Mouse (Mus musculus) hindbrain, embryonic 10.5 days (tissue): ENCODE data around the gene Myom1. TPM values are rescaled to one million over a fixed set of nuclear protein-coding genes. Genes with fewer than 3 reads are reported as not detected.

ENCODE experiments used
- DNase-seq: peaks from one replicate; pipeline ENCODE4 v3.0.0-alpha.2; 2017; ENCODE audit warnings: low spot score
- H3K27ac ChIP-seq: fragments of 300-500 bp; sonication (generic); 2 replicates; pipeline ENCODE4 v1.5.1; 2016; ENCODE audit warnings: mild to moderate bottlenecking, moderate library complexity
- H3K27me3 ChIP-seq: fragments of 300-500 bp; sonication (generic); 2 replicates; pipeline ENCODE4 v1.6.1; 2016; ENCODE audit warnings: mild to moderate bottlenecking; ENCODE audit not compliant: poor library complexity, insufficient read depth, severe bottlenecking
- H3K36me3 ChIP-seq: fragments of 300-500 bp; sonication (generic); 2 replicates; pipeline ENCODE4 v1.6.1; 2016; ENCODE audit warnings: mild to moderate bottlenecking, moderate library complexity
- H3K4me1 ChIP-seq: fragments of 300-500 bp; sonication (generic); replicated peaks from 2 replicates; pipeline ENCODE4 v1.6.1; 2016; ENCODE audit warnings: mild to moderate bottlenecking
- H3K4me3 ChIP-seq: fragments of 300-500 bp; sonication (generic); 2 replicates; pipeline ENCODE4 v1.5.1; 2016; ENCODE audit warnings: mild to moderate bottlenecking, moderate library complexity
- H3K9me3 ChIP-seq: fragments of 300-500 bp; sonication (generic); 2 replicates; pipeline ENCODE4 v1.6.1; 2016; ENCODE audit warnings: mild to moderate bottlenecking, moderate library complexity
- WGBS: fragments of 180-500 bp; shearing (Covaris S2); methylation state at CpG from one replicate; pipeline ENCODE4 v1.1.7; 2016; 5-methylcytosine and 5-hydroxymethylcytosine counted together
- polyA plus RNA-seq: library from polyadenylated mRNA; unstranded; fragments of >200 nt; fragmentation: Nextera tagmentation; extraction: Ambion mirVana; gene quantifications from 2 replicates; pipeline ENCODE4 v1.2.1, GENCODE M21; 2016

The Myom1 gene
- polyA plus RNA-seq, 1 experiment from 2014 or later: 0.99 TPM

GRCm38 (mm10) chr17:71088154-71088521 lies 85.7 kb downstream of the Myom1 start:
- Histone ChIP-seq H3K36me3 (no peaks in the 10 kb centered on the region), H3K4me1 (peaks cover 11% of the 10 kb centered on the region), H3K4me3 (no peak overlapping the region), H3K27ac (no peak overlapping the region), H3K9me3 (no peaks in the 10 kb centered on the region), H3K27me3 (no peaks in the 10 kb centered on the region)
- no peak for DNase-seq
- 88% methylated on average over 3 of the region's 3 CpGs for WGBS

GRCm38 (mm10) chr17:71088991-71089434 lies 86.6 kb downstream of the Myom1 start:
- no peak overlapping the region for H3K27ac ChIP-seq
- no peaks in the 10 kb centered on the region for H3K36me3 ChIP-seq
- WGBS: 90% methylated on average over 9 of the region's 9 CpGs
- no peak for DNase-seq
- no peak overlapping the region for H3K4me3 ChIP-seq
- H3K9me3 ChIP-seq: no peaks in the 10 kb centered on the region
- H3K27me3 ChIP-seq: no peaks in the 10 kb centered on the region
- H3K4me1 ChIP-seq: peaks cover 11% of the 10 kb centered on the region

- DNase-seq: no peak
- Histone ChIP-seq H3K4me3 (no peak overlapping the region), H3K9me3 (no peaks in the 10 kb centered on the region), H3K27ac (no peak overlapping the region), H3K27me3 (no peaks in the 10 kb centered on the region), H3K4me1 (peaks cover 19% of the 10 kb centered on the region), H3K36me3 (no peaks in the 10 kb centered on the region)
- WGBS: 65% methylated on average over 11 of the region's 11 CpGs
Observed at GRCm38 (mm10) chr17:71089781-71090480, 87.5 kb downstream of the Myom1 start.

- Histone ChIP-seq H3K4me1 (peaks cover 20% of the 10 kb centered on the region), H3K4me3 (no peak overlapping the region), H3K27me3 (no peaks in the 10 kb centered on the region), H3K27ac (no peak overlapping the region), H3K9me3 (no peaks in the 10 kb centered on the region), H3K36me3 (no peaks in the 10 kb centered on the region)
- DNase-seq: no peak
- 80% methylated on average over 4 of the region's 4 CpGs for WGBS
Observed at GRCm38 (mm10) chr17:71091024-71091423, 88.6 kb downstream of the Myom1 start.

GRCm38 (mm10) chr17:71092341-71092740 lies 89.9 kb downstream of the Myom1 start:
- 94% methylated on average over 4 of the region's 4 CpGs for WGBS

GRCm38 (mm10) chr17:71093793-71094192 lies 91.4 kb downstream of the Myom1 start:
- Histone ChIP-seq H3K4me3 (no peak overlapping the region), H3K36me3 (no peaks in the 10 kb centered on the region), H3K9me3 (no peaks in the 10 kb centered on the region), H3K27ac (no peak overlapping the region), H3K4me1 (peaks cover 20% of the 10 kb centered on the region), H3K27me3 (no peaks in the 10 kb centered on the region)
- DNase-seq: no peak
- WGBS: 81% methylated on average over 5 of the region's 5 CpGs

More at GRCm38 (mm10) chr17:71092341-71092740, 89.9 kb downstream of the Myom1 start:
- Histone ChIP-seq H3K36me3 (no peaks in the 10 kb centered on the region), H3K27ac (no peak overlapping the region), H3K9me3 (no peaks in the 10 kb centered on the region), H3K4me1 (peaks cover 20% of the 10 kb centered on the region), H3K4me3 (no peak overlapping the region), H3K27me3 (no peaks in the 10 kb centered on the region)
- no peak for DNase-seq

- WGBS: 76% methylated on average over 3 of the region's 3 CpGs
Observed at GRCm38 (mm10) chr17:71094438-71094837, 92.0 kb downstream of the Myom1 start.

GRCm38 (mm10) chr17:71096557-71097208 lies 94.2 kb downstream of the Myom1 start:
- H3K9me3 ChIP-seq: no peaks in the 10 kb centered on the region
- 91% methylated on average over 8 of the region's 8 CpGs for WGBS
- H3K27me3 ChIP-seq: no peaks in the 10 kb centered on the region
- no peak for DNase-seq
- no peaks in the 10 kb centered on the region for H3K36me3 ChIP-seq
- peaks cover 9% of the 10 kb centered on the region for H3K4me1 ChIP-seq
- H3K27ac ChIP-seq: no peak overlapping the region
- no peak overlapping the region for H3K4me3 ChIP-seq

More at GRCm38 (mm10) chr17:71094438-71094837, 92.0 kb downstream of the Myom1 start:
- Histone ChIP-seq H3K9me3 (no peaks in the 10 kb centered on the region), H3K4me1 (peaks cover 20% of the 10 kb centered on the region), H3K36me3 (no peaks in the 10 kb centered on the region), H3K27me3 (no peaks in the 10 kb centered on the region), H3K27ac (no peak overlapping the region), H3K4me3 (no peak overlapping the region)
- DNase-seq: no peak

- no peaks in the 10 kb centered on the region for H3K9me3 ChIP-seq
- H3K27me3 ChIP-seq: no peaks in the 10 kb centered on the region
- peaks cover 9% of the 10 kb centered on the region for H3K4me1 ChIP-seq
- no peaks in the 10 kb centered on the region for H3K36me3 ChIP-seq
- DNase-seq: no peak
- H3K27ac ChIP-seq: no peak overlapping the region
- 92% methylated on average over 6 of the region's 6 CpGs for WGBS
- no peak overlapping the region for H3K4me3 ChIP-seq
Observed at GRCm38 (mm10) chr17:71097209-71097597, 94.8 kb downstream of the Myom1 start.

GRCm38 (mm10) chr17:71098606-71099005 lies 96.2 kb downstream of the Myom1 start:
- Histone ChIP-seq H3K36me3 (no peaks in the 10 kb centered on the region), H3K4me1 (peaks cover 17% of the 10 kb centered on the region), H3K27ac (no peak overlapping the region), H3K9me3 (no peaks in the 10 kb centered on the region), H3K27me3 (no peaks in the 10 kb centered on the region), H3K4me3 (no peak overlapping the region)
- 90% methylated on average over 3 of the region's 3 CpGs for WGBS
- no peak for DNase-seq

GRCm38 (mm10) chr17:71102571-71103551 lies 100.4 kb downstream of the Myom1 start:
- Histone ChIP-seq H3K27ac (no peak overlapping the region), H3K36me3 (no peaks in the 10 kb centered on the region), H3K9me3 (no peaks in the 10 kb centered on the region), H3K4me3 (no peak overlapping the region), H3K27me3 (no peaks in the 10 kb centered on the region), H3K4me1 (peaks cover 7% of the 10 kb centered on the region)
- 72% methylated on average over 17 of the region's 17 CpGs for WGBS
- no peak for DNase-seq

- 93% methylated on average over 7 of the region's 7 CpGs for WGBS
- H3K4me1 ChIP-seq: peaks cover 7% of the 10 kb centered on the region
- H3K9me3 ChIP-seq: no peaks in the 10 kb centered on the region
- no peak for DNase-seq
- H3K27me3 ChIP-seq: no peaks in the 10 kb centered on the region
- no peaks in the 10 kb centered on the region for H3K36me3 ChIP-seq
- H3K4me3 ChIP-seq: no peak overlapping the region
- H3K27ac ChIP-seq: no peak overlapping the region
Observed at GRCm38 (mm10) chr17:71105297-71105696, 102.9 kb downstream of the Myom1 start.
